Mouse (Mus musculus) activated CD4-positive, CD25-positive, alpha-beta regulatory T cell, adult 4 months (primary cell): Measurements from ENCODE around the gene Nudc. TPM values are rescaled to one million over a fixed set of nuclear protein-coding genes. Genes with fewer than 3 reads are reported as not detected.

Experiments
- ATAC-seq: one replicate; pipeline ENCODE4 v1.8.0; 2017
- polyA plus RNA-seq, 2 experiments: library from polyadenylated mRNA; unstranded; fragments of 100-300 nt; shearing (Covaris generic); gene quantifications; one replicate each; pipeline ENCODE4 v1.2.1; 2017

Nudc gene
- polyA plus RNA-seq, 2 experiments from 2014 or later = 32.7 to 55.9 TPM

- ATAC-seq = no peak
These were observed 56.1 kb downstream of the Nudc start for GRCm38 (mm10) chr4:133489489-133490245.

GRCm38 (mm10) chr4:133488619-133489392 lies 57.0 kb downstream of the Nudc start:
- ATAC-seq = no peak

- ATAC-seq = no peak
These were observed 59.0 kb downstream of the Nudc start for GRCm38 (mm10) chr4:133486673-133487357.

GRCm38 (mm10) chr4:133485691-133486425 lies 59.9 kb downstream of the Nudc start:
- no peak for ATAC-seq

- no peak for ATAC-seq
These were observed 61.4 kb downstream of the Nudc start for GRCm38 (mm10) chr4:133484266-133485025.

Other genes starting within 250 kb of the Nudc start
- gene Wdtc1, start 192.5 kb downstream of the Nudc start, polyA plus RNA-seq = 1 to 10 TPM; 5.5 to 8.9 TPM
- 10 to 100 TPM; 10.4 to 11.3 TPM for gene Slc9a1, start 176.3 kb downstream of the Nudc start, polyA plus RNA-seq
- gene Tent5b, start 65.9 kb downstream of the Nudc start, polyA plus RNA-seq = not detected
- not detected for gene Trnp1, start 47.4 kb downstream of the Nudc start, polyA plus RNA-seq
- gene Kdf1, start 27.0 kb downstream of the Nudc start, polyA plus RNA-seq = not detected
- gene Nr0b2, start 7.4 kb upstream of the Nudc start, polyA plus RNA-seq = not detected
- gene Gpatch3, start 28.7 kb upstream of the Nudc start, polyA plus RNA-seq = 1 to 10 TPM; 1.1 to 1.7 TPM
- gene Gpn2, start 38.4 kb upstream of the Nudc start, polyA plus RNA-seq = 1 to 10 TPM; 7.8 to 7.9 TPM
- 10 to 100 TPM; 10.2 to 22.2 TPM for gene Sfn, start 56.2 kb upstream of the Nudc start, polyA plus RNA-seq
- 10 to 100 TPM; 25.8 to 28.8 TPM for gene Zdhhc18, start 104.2 kb upstream of the Nudc start, polyA plus RNA-seq
- 10 to 100 TPM; 10.6 to 11.9 TPM for gene Pigv, start 126.7 kb upstream of the Nudc start, polyA plus RNA-seq
- gene Arid1a, start 210.8 kb upstream of the Nudc start, polyA plus RNA-seq = 10 to 100 TPM; 58.4 to 79.1 TPM